Mouse (Mus musculus) layer of hippocampus, postnatal 36 days (tissue): Measurements from ENCODE around the gene Zbtb16. TPM values are rescaled to one million over a fixed set of nuclear protein-coding genes. Genes with fewer than 3 reads are reported as not detected.

Source experiments
- DNase-seq, 2 experiments: peaks; one replicate each; pipeline ENCODE4 v3.0.0; 2022
- total RNA-seq, 2 experiments: library from RNA; stranded (reverse); gene quantifications; 2 replicates each; pipeline ENCODE4 v1.2.3; 2021

The Zbtb16 gene
- total RNA-seq, 2 experiments from 2014 or later = 104 to 149 TPM

DNA sequence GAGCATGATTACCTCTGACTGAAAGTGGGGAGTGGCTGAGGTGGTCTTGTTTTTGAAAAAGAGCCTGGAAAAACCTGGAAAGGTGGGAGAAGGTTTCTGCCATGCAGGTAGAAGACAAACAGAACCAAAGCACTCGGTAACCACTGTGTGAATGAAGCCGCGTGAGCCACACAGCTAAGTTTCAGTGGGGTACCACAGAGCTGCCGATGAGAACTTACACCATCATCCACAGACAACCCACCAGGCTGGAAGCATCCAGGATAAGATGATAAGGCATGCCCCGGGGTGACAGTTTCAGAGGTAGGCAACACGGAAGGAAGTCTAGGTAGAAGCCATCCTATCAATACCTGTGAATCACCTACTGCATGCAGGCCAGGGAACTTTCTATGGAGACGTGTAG is 93.9 kb downstream of the Zbtb16 start:
- DNase-seq = no peak

- DNase-seq = no peak
Observed at GRCm38 (mm10) chr9:48741433-48742077, 94.5 kb downstream of the Zbtb16 start.

DNA sequence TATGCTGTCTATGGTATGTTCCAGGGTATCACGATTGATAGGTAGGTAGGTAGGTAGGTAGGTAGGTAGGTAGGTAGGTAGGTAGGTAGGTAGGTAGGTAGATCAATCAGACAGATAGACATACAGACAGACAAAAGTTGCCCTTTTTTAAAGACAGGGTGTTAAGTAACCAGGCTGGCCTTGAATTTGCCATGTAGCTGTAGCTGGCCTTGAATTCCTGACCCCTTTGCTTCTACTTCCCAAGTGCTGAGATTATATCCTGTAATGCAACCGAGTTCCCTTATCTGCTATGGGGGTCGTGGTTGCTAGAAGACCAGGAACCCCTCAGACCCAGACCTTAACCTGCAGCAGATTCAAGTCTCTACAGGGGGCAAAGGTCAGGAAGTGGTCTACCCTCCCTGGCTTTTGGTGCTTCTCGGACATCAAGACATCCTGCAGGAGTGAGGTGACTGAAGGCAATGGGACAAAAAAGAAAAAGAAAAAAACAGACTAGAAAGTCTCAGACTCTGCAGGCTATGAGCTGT is 95.2 kb downstream of the Zbtb16 start:
- DNase-seq = no peak

- DNase-seq = peak; percentile 92 to 93
Observed at GRCm38 (mm10) chr9:48740098-48740505, 95.9 kb downstream of the Zbtb16 start.

DNA sequence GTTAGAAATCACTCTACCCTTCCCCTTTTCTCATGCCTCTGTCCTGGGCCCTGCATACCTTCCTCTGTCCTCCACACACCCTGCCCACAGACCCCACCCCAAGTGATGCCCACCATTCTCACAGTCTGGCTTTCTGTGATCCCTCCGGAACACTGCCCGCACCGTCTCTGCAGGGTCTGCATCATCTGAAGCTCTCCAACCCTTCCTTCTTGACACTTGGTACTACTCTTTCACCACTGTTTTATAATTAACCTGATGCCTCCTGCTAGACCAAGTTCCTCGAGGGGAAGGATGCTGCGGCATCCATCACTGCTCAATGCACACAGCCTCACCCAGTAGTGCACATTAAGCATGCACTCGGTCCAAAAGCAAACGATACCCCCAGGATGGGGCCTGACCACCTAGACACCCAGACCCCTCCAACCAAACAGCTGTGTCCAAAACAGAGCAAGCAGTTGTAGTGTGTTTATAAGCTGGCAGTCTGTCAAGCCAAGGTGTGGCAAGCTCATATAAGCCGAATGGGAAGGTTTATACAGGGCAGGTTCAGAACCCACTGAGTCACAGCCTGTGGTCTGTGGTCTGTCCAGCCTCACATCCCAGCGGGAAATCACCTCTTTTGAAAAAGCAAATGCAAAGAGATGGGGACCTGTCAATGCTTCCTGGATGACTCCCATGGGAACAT is 97.1 kb downstream of the Zbtb16 start:
- no peak for DNase-seq

- no peak for DNase-seq
Observed at GRCm38 (mm10) chr9:48737911-48738310, 98.1 kb downstream of the Zbtb16 start.

- DNase-seq = peak; percentile 92 to 96
Observed at GRCm38 (mm10) chr9:48737210-48737850, 98.7 kb downstream of the Zbtb16 start.

DNA sequence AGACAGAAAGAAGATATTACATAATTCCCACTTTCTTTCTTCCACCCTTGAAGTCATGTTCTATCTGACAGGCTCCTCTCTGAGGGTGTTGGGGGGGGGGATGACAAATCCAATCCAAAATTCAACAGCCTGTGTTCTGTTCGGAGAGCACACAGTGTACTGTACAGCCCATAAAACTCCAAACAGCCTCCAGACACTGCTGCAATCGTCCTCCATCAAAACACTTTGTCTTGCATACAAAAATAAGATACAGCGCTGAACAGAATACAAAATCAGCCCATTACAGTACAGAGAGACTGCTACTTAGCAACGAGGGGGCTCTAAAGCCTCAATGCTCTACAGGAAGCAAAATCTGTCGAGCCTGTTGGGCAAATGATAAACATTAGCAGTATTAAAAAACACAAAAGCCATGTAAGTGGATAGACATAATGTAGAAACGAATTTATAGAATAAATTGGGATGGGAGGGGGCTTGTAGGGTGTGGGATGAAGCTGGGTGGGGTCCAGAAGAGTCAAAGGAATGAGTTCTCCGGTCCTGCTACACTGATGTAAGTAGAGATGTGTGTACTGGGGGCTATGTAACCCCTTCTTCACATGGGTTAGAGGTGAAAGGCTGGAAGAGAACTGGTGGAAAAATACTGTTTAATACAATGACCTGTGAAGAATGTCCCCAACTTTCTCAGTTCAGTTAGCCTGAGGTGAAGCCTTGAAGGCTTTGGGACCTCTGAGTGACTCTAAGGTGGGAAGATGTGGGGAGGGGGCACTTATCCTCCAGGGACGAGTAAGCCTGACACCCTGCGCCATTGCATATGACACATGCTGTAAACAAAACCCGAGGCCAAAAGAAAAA is 99.4 kb downstream of the Zbtb16 start:
- DNase-seq = peak; percentile 58 to 77

DNA sequence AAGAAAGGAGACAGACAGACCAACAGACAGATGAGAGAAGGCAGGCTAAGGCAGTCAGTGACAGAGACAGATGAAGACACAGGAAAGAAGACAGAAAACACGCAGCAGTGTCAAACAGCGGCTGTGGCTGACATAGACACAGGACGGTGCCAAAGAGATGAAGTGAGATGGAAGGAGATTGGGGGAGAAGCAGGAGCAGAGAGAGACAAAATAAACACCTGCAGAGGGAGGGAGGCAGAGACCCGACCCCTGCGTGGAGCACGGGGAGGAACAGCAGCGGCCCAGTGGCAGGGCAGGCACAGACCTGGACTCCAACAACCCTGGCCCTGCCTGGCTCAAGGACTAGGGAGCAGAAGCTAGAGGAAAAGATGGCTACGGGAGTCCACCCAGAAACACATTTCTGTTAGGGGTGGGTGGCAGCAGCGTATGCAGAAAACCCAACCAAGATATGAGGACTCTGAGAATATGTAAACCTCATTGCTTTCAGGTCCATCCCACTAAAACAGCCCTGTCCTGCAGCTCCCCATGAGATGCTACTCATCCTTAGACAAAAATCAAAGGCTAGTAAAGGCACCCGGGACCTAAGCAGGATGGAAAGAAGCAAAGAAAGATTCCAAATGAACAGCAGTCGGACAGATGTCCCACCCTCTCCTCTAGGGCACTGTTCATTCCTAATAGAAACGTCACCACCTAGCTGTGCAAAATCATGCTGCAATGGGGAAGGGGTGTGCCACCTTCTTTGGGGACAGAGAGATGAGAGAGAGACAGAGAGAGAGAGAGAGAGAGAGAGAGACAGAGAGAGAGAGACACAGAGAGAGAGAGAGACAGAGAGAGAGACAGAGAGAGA is 100.3 kb downstream of the Zbtb16 start:
- no peak for DNase-seq

DNA sequence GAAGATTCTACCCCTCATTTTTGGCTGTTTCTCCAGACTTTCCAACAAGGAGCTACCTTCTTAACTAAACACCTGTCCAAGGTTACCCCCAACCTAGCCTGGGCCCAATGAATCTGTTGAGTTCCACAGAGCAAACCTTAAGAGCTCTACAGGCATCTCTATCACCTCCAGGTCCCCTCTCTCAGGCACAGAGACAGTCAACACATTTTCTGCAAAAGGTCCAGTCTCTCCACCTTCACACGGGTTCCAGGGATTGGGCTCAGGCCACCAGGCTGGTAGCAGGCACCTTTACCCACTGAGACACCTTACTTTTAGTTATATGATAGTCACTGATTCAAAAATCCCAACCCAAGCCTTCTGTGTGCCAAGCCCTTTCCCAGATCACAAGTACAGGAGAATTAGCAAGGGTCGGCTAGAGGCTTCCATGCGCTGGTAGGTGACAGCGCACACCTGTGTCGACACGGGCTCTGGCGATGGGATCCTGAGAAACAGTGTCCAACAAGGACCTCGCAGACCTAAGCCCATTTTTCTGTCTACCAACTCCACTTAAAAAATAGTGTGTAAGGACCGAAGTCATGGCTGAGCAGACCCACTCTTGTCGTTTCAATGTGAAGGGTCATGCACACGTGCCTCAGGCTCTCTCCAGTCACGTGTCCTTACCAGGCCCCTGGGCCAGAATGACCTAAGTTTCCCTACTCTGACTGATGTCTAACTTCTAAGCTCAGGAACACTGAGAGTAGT is 101.1 kb downstream of the Zbtb16 start:
- no peak for DNase-seq

DNA sequence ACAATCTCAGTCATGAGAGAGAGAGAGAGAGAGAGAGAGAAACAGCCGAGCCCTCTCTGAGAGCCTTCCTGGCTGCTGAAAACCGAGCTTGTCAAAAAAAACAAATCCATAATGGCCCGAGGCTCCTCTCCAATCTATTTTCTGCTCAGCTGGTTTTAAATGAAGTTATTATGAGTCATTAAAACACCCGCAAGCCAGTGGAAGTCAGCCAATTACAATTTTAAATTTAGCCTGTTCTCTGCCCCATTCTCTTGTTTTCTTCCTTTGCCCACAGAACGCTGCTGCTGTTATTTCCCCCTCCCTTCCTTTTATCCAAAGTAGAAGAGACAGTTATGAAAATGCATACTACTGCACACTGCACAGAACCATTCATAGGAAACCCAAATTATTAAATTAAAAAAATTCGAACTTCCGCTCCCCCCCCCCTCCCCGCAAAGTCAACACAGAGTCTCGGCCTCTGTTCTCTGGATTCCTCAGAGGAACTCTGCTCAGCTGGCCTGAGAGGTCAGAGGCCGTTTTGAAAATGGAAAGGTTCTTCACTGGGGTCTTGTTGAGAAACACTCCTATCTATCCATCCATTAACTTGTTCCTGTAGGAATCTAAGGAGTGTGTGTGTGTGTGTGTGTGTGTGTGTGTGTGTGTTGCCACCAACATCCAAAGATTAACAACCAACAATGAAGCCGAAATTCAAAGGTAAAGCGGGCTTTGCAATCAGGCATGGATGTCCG is 102.0 kb downstream of the Zbtb16 start:
- DNase-seq = peak in 1 of 2 experiments; percentile 60

DNA sequence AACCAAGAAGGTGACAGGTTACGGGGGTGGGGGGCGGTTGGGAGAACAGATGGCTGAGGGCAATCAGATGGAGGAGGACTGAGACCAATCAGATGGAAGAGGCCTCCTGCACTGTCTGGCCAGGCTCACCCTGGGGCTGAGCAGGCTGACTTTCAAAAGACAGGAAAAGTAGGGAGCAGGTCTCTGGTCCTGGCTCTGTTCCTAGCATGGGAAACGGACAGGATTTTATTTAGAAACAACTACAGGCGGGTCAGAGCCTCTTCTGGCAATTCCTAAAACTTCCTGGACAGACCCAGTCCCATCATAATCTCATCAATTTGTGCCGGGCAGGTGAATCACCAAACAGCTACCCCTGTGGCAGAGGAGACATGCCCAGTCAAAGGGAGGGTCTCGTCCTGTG is 102.9 kb downstream of the Zbtb16 start:
- no peak for DNase-seq

DNA sequence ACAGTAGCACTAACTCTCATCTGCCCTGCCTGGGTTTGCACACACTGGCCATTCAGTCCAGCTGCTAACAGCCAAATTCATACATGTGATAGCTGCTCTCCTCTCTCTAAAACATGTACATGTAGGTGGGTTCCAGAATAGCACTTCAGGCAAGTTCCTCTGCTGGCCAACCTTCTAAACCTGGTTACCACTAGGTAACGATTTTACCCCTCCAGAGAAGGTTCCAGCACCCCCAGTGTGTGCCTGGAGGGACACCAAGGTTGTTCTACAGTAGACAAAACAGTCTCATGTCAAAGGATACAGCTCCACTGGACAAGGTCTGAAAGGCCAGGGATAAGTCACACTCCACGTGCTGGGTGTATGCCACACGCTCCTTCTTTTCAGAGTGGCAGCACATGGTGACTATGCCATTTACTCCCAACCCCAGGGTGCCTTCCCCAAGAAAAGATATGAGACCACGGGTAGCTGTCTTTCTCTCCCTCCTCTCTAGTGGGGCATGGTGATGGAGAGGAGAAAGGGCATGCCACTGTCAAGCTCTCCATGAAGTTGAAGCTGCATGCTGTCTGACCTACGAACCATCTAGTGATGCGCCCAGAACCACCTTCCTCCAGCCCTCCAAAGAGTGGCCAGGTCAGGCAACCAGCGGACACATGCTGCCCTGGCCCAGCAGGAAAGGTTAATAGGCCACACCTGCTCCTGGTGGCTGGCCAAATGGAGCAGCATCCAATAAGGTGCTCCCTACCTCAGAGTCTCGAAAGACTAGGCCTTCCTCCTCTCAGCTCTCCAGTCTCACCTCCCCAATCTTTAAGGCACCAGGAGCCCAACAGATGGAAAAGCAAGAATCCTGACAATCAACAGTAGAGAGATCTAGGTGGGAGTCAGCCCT is 104.1 kb downstream of the Zbtb16 start:
- no peak for DNase-seq

GRCm38 (mm10) chr9:48730446-48730979 is 105.5 kb downstream of the Zbtb16 start:
- DNase-seq = no peak

DNA sequence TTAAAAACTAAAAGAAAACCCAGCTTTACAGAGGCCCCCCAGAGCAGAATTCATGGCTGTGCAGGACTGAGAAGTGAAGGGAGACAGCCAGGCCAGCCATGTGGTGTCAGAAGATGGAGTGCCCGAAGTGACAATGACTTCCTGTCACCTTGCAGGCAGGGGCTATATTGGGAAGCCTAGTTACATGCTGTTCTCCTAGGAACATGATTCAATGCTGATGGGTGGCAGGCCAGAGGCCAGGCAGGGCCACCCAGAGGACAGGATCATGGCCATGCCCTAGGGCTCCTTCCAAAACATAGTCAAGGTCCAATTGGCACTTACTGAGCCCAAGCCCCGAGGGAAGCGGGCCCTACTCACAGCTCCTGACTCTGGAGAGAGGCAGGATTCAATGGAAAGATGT is 106.6 kb downstream of the Zbtb16 start:
- DNase-seq = no peak

DNA sequence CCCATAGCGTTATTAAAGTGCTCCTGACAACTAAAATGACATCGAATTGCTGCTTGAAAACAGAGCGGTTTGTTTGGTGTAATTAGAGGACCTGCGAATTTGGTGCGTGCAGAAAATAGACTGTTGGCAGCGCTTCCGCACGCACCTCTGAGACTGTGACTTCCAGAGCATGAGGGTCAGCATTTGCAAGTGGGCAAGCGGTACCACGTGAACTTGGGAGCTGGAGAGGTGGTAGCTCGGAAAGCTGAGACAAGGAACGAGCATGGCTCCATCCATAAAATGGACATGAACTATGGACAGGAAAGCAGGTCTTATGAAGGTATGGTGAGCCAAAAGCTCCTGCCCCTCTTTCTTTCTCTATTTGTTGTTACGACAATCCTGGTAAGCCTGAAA is 107.3 kb downstream of the Zbtb16 start:
- DNase-seq = no peak

GRCm38 (mm10) chr9:48728083-48728730 is 107.8 kb downstream of the Zbtb16 start:
- DNase-seq = no peak

- DNase-seq = no peak
Observed at GRCm38 (mm10) chr9:48726341-48726740, 109.7 kb downstream of the Zbtb16 start.
